Mouse (Mus musculus) liver, embryonic 15.5 days (tissue): ENCODE data around the gene Tmem51. TPM values are rescaled to one million over a fixed set of nuclear protein-coding genes. Genes with fewer than 3 reads are reported as not detected.

Experiments used
- ATAC-seq: fragments of 200-750 bp; cut with Nextera tagmentation; 2 replicates; pipeline ENCODE4 v1.8.0; 2017; ENCODE audit warnings: moderate number of reproducible peaks, mild to moderate bottlenecking, moderate library complexity; ENCODE audit not compliant: insufficient read depth
- H3K27ac ChIP-seq: fragments of 300-500 bp; sonication (generic); replicated peaks from 2 replicates; pipeline ENCODE4 v1.5.1; 2015; ENCODE audit warnings: mild to moderate bottlenecking, inconsistent platforms
- H3K27me3 ChIP-seq: fragments of 300-500 bp; sonication (generic); 2 replicates; pipeline ENCODE4 v1.6.1; 2015; ENCODE audit warnings: mild to moderate bottlenecking, inconsistent platforms
- H3K36me3 ChIP-seq: fragments of 300-500 bp; sonication (generic); replicated peaks from 2 replicates; pipeline ENCODE4 v1.6.1; 2015; ENCODE audit warnings: moderate library complexity, mild to moderate bottlenecking, inconsistent platforms
- H3K4me1 ChIP-seq: fragments of 300-500 bp; sonication (generic); replicated peaks from 2 replicates; pipeline ENCODE4 v1.6.1; 2015; ENCODE audit warnings: inconsistent platforms
- H3K4me2 ChIP-seq: fragments of 300-500 bp; sonication (generic); 2 replicates; pipeline ENCODE4 v1.6.1; 2015; ENCODE audit warnings: moderate library complexity, mild to moderate bottlenecking, inconsistent platforms
- H3K4me3 ChIP-seq: fragments of 300-500 bp; sonication (generic); replicated peaks from 2 replicates; pipeline ENCODE4 v1.5.1; 2015; ENCODE audit warnings: mild to moderate bottlenecking, inconsistent platforms
- H3K9ac ChIP-seq: fragments of 300-500 bp; sonication (generic); 2 replicates; pipeline ENCODE4 v1.6.1; 2015; ENCODE audit warnings: moderate library complexity, mild to moderate bottlenecking, inconsistent platforms
- H3K9me3 ChIP-seq: fragments of 300-500 bp; sonication (generic); replicated peaks from 2 replicates; pipeline ENCODE4 v1.6.1; 2016; ENCODE audit warnings: inconsistent platforms
- WGBS: fragments of 180-500 bp; shearing (Covaris S2); methylation state at CpG from one replicate; pipeline ENCODE4 v1.1.7; 2015; ENCODE audit warnings: mixed read lengths; ENCODE audit not compliant: insufficient replicate concordance; 5-methylcytosine and 5-hydroxymethylcytosine counted together
- polyA plus RNA-seq: library from polyadenylated mRNA; unstranded; fragments of >200 nt; fragmentation: Nextera tagmentation; extraction: Ambion mirVana; gene quantifications from 2 replicates; pipeline ENCODE4 v1.2.1, GENCODE M21; 2015

Gene Tmem51
- polyA plus RNA-seq: 16.2 and 17.6 TPM in 2 replicates

- no peaks in the 10 kb centered on the region for H3K9me3 ChIP-seq
- peaks cover 36% of the 10 kb centered on the region for H3K4me1 ChIP-seq
- H3K4me3 ChIP-seq: peak within 1 kb of the TSS; percentile 59
- peak within 1 kb of the TSS; percentile 78 for H3K27ac ChIP-seq
- peak within 1 kb of the TSS; percentile 60 for H3K4me2 ChIP-seq
- H3K36me3 ChIP-seq: no peaks in the 10 kb centered on the region
- 1% methylated on average over 52 of the region's 52 CpGs for WGBS
- H3K9ac ChIP-seq: peak within 1 kb of the TSS; percentile 35; the same call in 1 of the 2 replicates
- H3K27me3 ChIP-seq: peaks cover 55% of the 10 kb centered on the region
- peak; percentile 72 for ATAC-seq
Observed at GRCm38 (mm10) chr4:142084131-142084899, at the start of gene Tmem51. TSS of gene Tmem51 (minus strand) at chr4:142084304.

GRCm38 (mm10) chr4:142130162-142130561 lies 46.1 kb upstream of the Tmem51 start:
- no peaks in the 10 kb centered on the region for H3K36me3 ChIP-seq
- H3K9ac ChIP-seq: no peak overlapping the region
- H3K27me3 ChIP-seq: no peaks in the 10 kb centered on the region
- H3K9me3 ChIP-seq: no peaks in the 10 kb centered on the region
- H3K27ac ChIP-seq: no peak overlapping the region
- no peak overlapping the region for H3K4me2 ChIP-seq
- H3K4me1 ChIP-seq: no peaks in the 10 kb centered on the region
- H3K4me3 ChIP-seq: no peak overlapping the region
- ATAC-seq: no peak
- 57% methylated on average over 5 of the region's 5 CpGs for WGBS

GRCm38 (mm10) chr4:142127275-142127788 lies 43.2 kb upstream of the Tmem51 start:
- H3K27me3 ChIP-seq: no peaks in the 10 kb centered on the region
- H3K4me3 ChIP-seq: no peak overlapping the region
- H3K4me1 ChIP-seq: no peaks in the 10 kb centered on the region
- H3K27ac ChIP-seq: no peak overlapping the region
- ATAC-seq: no peak
- H3K9me3 ChIP-seq: no peaks in the 10 kb centered on the region
- WGBS: 29% methylated on average over 6 of the region's 6 CpGs
- H3K4me2 ChIP-seq: no peak overlapping the region
- no peak overlapping the region for H3K9ac ChIP-seq
- no peaks in the 10 kb centered on the region for H3K36me3 ChIP-seq

- H3K27me3 ChIP-seq: no peaks in the 10 kb centered on the region
- no peaks in the 10 kb centered on the region for H3K4me1 ChIP-seq
- no peaks in the 10 kb centered on the region for H3K36me3 ChIP-seq
- no peak overlapping the region for H3K4me3 ChIP-seq
- no peak for ATAC-seq
- H3K9me3 ChIP-seq: no peaks in the 10 kb centered on the region
- no peak overlapping the region for H3K9ac ChIP-seq
- WGBS: 26% methylated on average over 10 of the region's 10 CpGs
- H3K4me2 ChIP-seq: no peak overlapping the region
- no peak overlapping the region for H3K27ac ChIP-seq
Observed at GRCm38 (mm10) chr4:142126641-142127274, 42.7 kb upstream of the Tmem51 start.

GRCm38 (mm10) chr4:142121164-142121563 lies 37.1 kb upstream of the Tmem51 start:
- Histone ChIP-seq H3K36me3 (no peaks in the 10 kb centered on the region), H3K9me3 (no peaks in the 10 kb centered on the region), H3K27me3 (no peaks in the 10 kb centered on the region), H3K9ac (no peak overlapping the region), H3K4me2 (no peak overlapping the region), H3K4me1 (no peaks in the 10 kb centered on the region), H3K27ac (no peak overlapping the region), H3K4me3 (no peak overlapping the region)
- 50% methylated on average over 1 of the region's 1 CpGs for WGBS
- no peak for ATAC-seq

GRCm38 (mm10) chr4:142118522-142118921 lies 34.4 kb upstream of the Tmem51 start:
- no peak overlapping the region for H3K4me2 ChIP-seq
- no peaks in the 10 kb centered on the region; the same call in 1 of the 2 replicates for H3K27me3 ChIP-seq
- ATAC-seq: no peak
- no peak overlapping the region for H3K27ac ChIP-seq
- H3K9me3 ChIP-seq: no peaks in the 10 kb centered on the region
- H3K9ac ChIP-seq: no peak overlapping the region
- H3K4me3 ChIP-seq: no peak overlapping the region
- no peaks in the 10 kb centered on the region for H3K4me1 ChIP-seq
- H3K36me3 ChIP-seq: no peaks in the 10 kb centered on the region
- 69% methylated on average over 7 of the region's 7 CpGs for WGBS

- H3K9me3 ChIP-seq: no peaks in the 10 kb centered on the region
- H3K9ac ChIP-seq: no peak overlapping the region
- no peaks in the 10 kb centered on the region for H3K4me1 ChIP-seq
- 62% methylated on average over 12 of the region's 12 CpGs for WGBS
- no peak overlapping the region for H3K4me2 ChIP-seq
- H3K27me3 ChIP-seq: no peaks in the 10 kb centered on the region; the same call in 1 of the 2 replicates
- no peak overlapping the region for H3K27ac ChIP-seq
- no peak overlapping the region for H3K4me3 ChIP-seq
- no peak for ATAC-seq
- H3K36me3 ChIP-seq: no peaks in the 10 kb centered on the region
Observed at GRCm38 (mm10) chr4:142117993-142118392, 33.9 kb upstream of the Tmem51 start.

GRCm38 (mm10) chr4:142113306-142113705 lies 29.2 kb upstream of the Tmem51 start:
- Histone ChIP-seq H3K36me3 (no peaks in the 10 kb centered on the region), H3K4me3 (no peak overlapping the region), H3K4me2 (no peak overlapping the region), H3K27me3 (no peaks in the 10 kb centered on the region; the same call in 1 of the 2 replicates), H3K9me3 (no peaks in the 10 kb centered on the region), H3K9ac (no peak overlapping the region), H3K27ac (no peak overlapping the region), H3K4me1 (no peaks in the 10 kb centered on the region)
- 21% methylated on average over 8 of the region's 8 CpGs for WGBS
- ATAC-seq: no peak

- Histone ChIP-seq H3K4me1 (no peaks in the 10 kb centered on the region), H3K4me2 (no peak overlapping the region), H3K27ac (no peak overlapping the region), H3K4me3 (no peak overlapping the region), H3K9ac (no peak overlapping the region), H3K36me3 (no peaks in the 10 kb centered on the region), H3K27me3 (no peaks in the 10 kb centered on the region), H3K9me3 (no peaks in the 10 kb centered on the region)
- ATAC-seq: no peak
- WGBS: 33% methylated on average over 12 of the region's 12 CpGs
Observed at GRCm38 (mm10) chr4:142103081-142103671, 19.1 kb upstream of the Tmem51 start.

- WGBS: 8% methylated on average over 8 of the region's 8 CpGs
- H3K27ac ChIP-seq: 0 out of 2 replicates have a peak overlapping the region, but pooled peaks have one; percentile 33
Observed at GRCm38 (mm10) chr4:142098303-142098702, 14.2 kb upstream of the Tmem51 start.

GRCm38 (mm10) chr4:142097871-142098270 lies 13.8 kb upstream of the Tmem51 start:
- H3K4me3 ChIP-seq: no peak overlapping the region
- WGBS: 6% methylated on average over 5 of the region's 5 CpGs
- peak overlapping the region; percentile 33; the same call in 1 of the 2 replicates for H3K27ac ChIP-seq
- H3K27me3 ChIP-seq: no peaks in the 10 kb centered on the region
- H3K4me1 ChIP-seq: peaks cover 5% of the 10 kb centered on the region
- no peaks in the 10 kb centered on the region for H3K36me3 ChIP-seq
- no peaks in the 10 kb centered on the region for H3K9me3 ChIP-seq
- peak overlapping the region; percentile 49 for H3K4me2 ChIP-seq
- ATAC-seq: no peak
- no peak overlapping the region for H3K9ac ChIP-seq

More at GRCm38 (mm10) chr4:142098303-142098702, 14.2 kb upstream of the Tmem51 start:
- Histone ChIP-seq H3K9ac (no peak overlapping the region), H3K4me3 (no peak overlapping the region), H3K9me3 (no peaks in the 10 kb centered on the region), H3K4me1 (peaks cover 5% of the 10 kb centered on the region), H3K4me2 (peak overlapping the region; percentile 49), H3K36me3 (no peaks in the 10 kb centered on the region), H3K27me3 (no peaks in the 10 kb centered on the region)
- ATAC-seq: no peak
